Mouse (Mus musculus) leukemia stem cell, adult 10-12 weeks (primary cell): ENCODE results near the gene Rasgrf1. TPM values are rescaled to one million over a fixed set of nuclear protein-coding genes. Genes with fewer than 3 reads are reported as not detected.

Source experiments
- polyA plus RNA-seq: library from polyadenylated mRNA; stranded (reverse); fragments of >175 nt; gene quantifications from 2 replicates; pipeline ENCODE4 v1.2.3, GENCODE M21; 2012; ENCODE audit warnings: low replicate concordance

Rasgrf1 gene
- polyA plus RNA-seq = 0.05 TPM in 1 of 2 replicates, not detected in the other

GRCm38 (mm10) chr9:89909131-89910010 is at the start of gene Rasgrf1:
Gene Rasgrf1 (plus strand): TSS chr9:89909908.

GRCm38 (mm10) chr9:90053852-90054251 is 144.1 kb downstream of the Rasgrf1 start, which contains the start of gene Ctsh:
Gene Ctsh (plus strand): TSS chr9:90054152.

Other genes starting within 250 kb of the Rasgrf1 start
- 24.2 and 25.2 TPM in 2 replicates for gene Tmed3, start 204.8 kb upstream of the Rasgrf1 start, polyA plus RNA-seq
- gene Ankrd34c, start 171.4 kb upstream of the Rasgrf1 start, polyA plus RNA-seq = not detected in 2 replicates
- gene Ctsh, start 144.2 kb downstream of the Rasgrf1 start, polyA plus RNA-seq = 13.0 and 25.8 TPM in 2 replicates
- gene Morf4l1, start 204.9 kb downstream of the Rasgrf1 start, polyA plus RNA-seq = 24.4 and 41.6 TPM in 2 replicates